Mouse (Mus musculus) NIH3T3 (cell line): ENCODE results near the gene Sult2b1.

Source experiments
- DNase-seq: peaks from one replicate; pipeline ENCODE4 v3.0.0-alpha.2; 2012; ENCODE audit warnings: low read depth

Gene Sult2b1

GRCm38 (mm10) chr7:45800546-45801204, 16.2 kb upstream of the Sult2b1 start:
- peak; percentile 24 for DNase-seq

GRCm38 (mm10) chr7:45800001-45800400, 15.5 kb upstream of the Sult2b1 start:
- no peak for DNase-seq

- DNase-seq, result no peak
Observed at GRCm38 (mm10) chr7:45798931-45799330, 14.5 kb upstream of the Sult2b1 start.

GRCm38 (mm10) chr7:45798511-45798836, 14.0 kb upstream of the Sult2b1 start:
- DNase-seq, result no peak

GRCm38 (mm10) chr7:45797661-45798510, 13.4 kb upstream of the Sult2b1 start:
- no peak for DNase-seq

- no peak for DNase-seq
Observed at GRCm38 (mm10) chr7:45796950-45797349, 12.5 kb upstream of the Sult2b1 start.

GRCm38 (mm10) chr7:45794971-45795370, 10.5 kb upstream of the Sult2b1 start:
- no peak for DNase-seq

GRCm38 (mm10) chr7:45793969-45794585, 9.6 kb upstream of the Sult2b1 start:
- no peak for DNase-seq

- no peak for DNase-seq
Observed at GRCm38 (mm10) chr7:45793240-45793639, 8.8 kb upstream of the Sult2b1 start.

GRCm38 (mm10) chr7:45791756-45792490, 7.5 kb upstream of the Sult2b1 start:
- DNase-seq, result no peak

GRCm38 (mm10) chr7:45790721-45791120, 6.3 kb upstream of the Sult2b1 start:
- DNase-seq, result no peak

GRCm38 (mm10) chr7:45787642-45788041, 3.2 kb upstream of the Sult2b1 start:
- DNase-seq, result no peak

- DNase-seq, result no peak
Observed at GRCm38 (mm10) chr7:45786661-45787413, 2.4 kb upstream of the Sult2b1 start.

GRCm38 (mm10) chr7:45786136-45786578, 1.7 kb upstream of the Sult2b1 start:
- no peak for DNase-seq

- no peak for DNase-seq
Observed at GRCm38 (mm10) chr7:45785388-45786135, 1.1 kb upstream of the Sult2b1 start.

GRCm38 (mm10) chr7:45783511-45784091, 868 bp downstream of the Sult2b1 start, which contains the start of gene Lmtk3:
TSS of gene Lmtk3 (plus strand) at chr7:45783738.
- DNase-seq, result peak; percentile 29

GRCm38 (mm10) chr7:45782271-45782670, 2.2 kb downstream of the Sult2b1 start:
- DNase-seq, result peak; percentile 54

- DNase-seq, result peak; percentile 17
Observed at GRCm38 (mm10) chr7:45779081-45779641, 5.3 kb downstream of the Sult2b1 start.

- DNase-seq, result no peak
Observed at GRCm38 (mm10) chr7:45775237-45775636, 9.2 kb downstream of the Sult2b1 start.

GRCm38 (mm10) chr7:45771101-45771500, 13.4 kb downstream of the Sult2b1 start:
- DNase-seq, result peak; percentile 20
